Mouse (Mus musculus) embryonic facial prominence, embryonic 13.5 days (tissue): ENCODE data around the gene Pawr. TPM values are rescaled to one million over a fixed set of nuclear protein-coding genes. Genes with fewer than 3 reads are reported as not detected.

Experiments used
- ATAC-seq: fragments of 200-750 bp; cut with Nextera tagmentation; 2 replicates; pipeline ENCODE4 v1.8.0; 2017; ENCODE audit warnings: low read depth; ENCODE audit not compliant: insufficient number of reproducible peaks, insufficient read depth, low FRiP score, low TSS enrichment
- H3K27ac ChIP-seq: fragments of 300-500 bp; sonication (generic); 2 replicates; pipeline ENCODE4 v1.5.1; 2015; ENCODE audit warnings: moderate library complexity, mild to moderate bottlenecking, inconsistent platforms
- H3K27me3 ChIP-seq: fragments of 300-500 bp; sonication (generic); 2 replicates; pipeline ENCODE4 v1.6.1; 2015; ENCODE audit warnings: mild to moderate bottlenecking, inconsistent platforms
- H3K36me3 ChIP-seq: fragments of 300-500 bp; sonication (generic); 2 replicates; pipeline ENCODE4 v1.6.1; 2015; ENCODE audit warnings: mild to moderate bottlenecking, inconsistent platforms
- H3K4me1 ChIP-seq: fragments of 300-500 bp; sonication (generic); 2 replicates; pipeline ENCODE4 v1.6.1; 2015; ENCODE audit warnings: inconsistent platforms
- H3K4me2 ChIP-seq: fragments of 300-500 bp; sonication (generic); 2 replicates; pipeline ENCODE4 v1.6.1; 2015; ENCODE audit warnings: moderate library complexity, mild to moderate bottlenecking, inconsistent platforms
- H3K4me3 ChIP-seq: fragments of 300-500 bp; sonication (generic); 2 replicates; pipeline ENCODE4 v1.5.1; 2015; ENCODE audit warnings: mild to moderate bottlenecking, inconsistent platforms
- H3K9ac ChIP-seq: fragments of 300-500 bp; sonication (generic); 2 replicates; pipeline ENCODE4 v1.6.1; 2015; ENCODE audit warnings: mild to moderate bottlenecking, inconsistent platforms
- H3K9me3 ChIP-seq: fragments of 300-500 bp; sonication (generic); 2 replicates; pipeline ENCODE4 v1.6.1; 2016; ENCODE audit warnings: inconsistent platforms
- WGBS: fragments of 180-500 bp; shearing (Covaris S2); methylation state at CpG from one replicate; pipeline ENCODE4 v1.1.7; 2015; ENCODE audit warnings: mixed read lengths; 5-methylcytosine and 5-hydroxymethylcytosine counted together
- polyA plus RNA-seq: library from polyadenylated mRNA; unstranded; fragments of >200 nt; fragmentation: Nextera tagmentation; extraction: Ambion mirVana; gene quantifications from 2 replicates; pipeline ENCODE4 v1.2.1, GENCODE M21; 2015

Pawr gene
- polyA plus RNA-seq, 1 experiment from 2014 or later: 6.3 TPM

GRCm38 (mm10) chr10:108315236-108315635 is 16.7 kb upstream of the Pawr start:
- no peaks in the 10 kb centered on the region for H3K27me3 ChIP-seq
- 96% methylated on average over 7 of the region's 7 CpGs for WGBS
- no peak for ATAC-seq

GRCm38 (mm10) chr10:108328356-108328755 is 3.6 kb upstream of the Pawr start:
- no peak overlapping the region for H3K4me2 ChIP-seq
- H3K9me3 ChIP-seq: no peaks in the 10 kb centered on the region
- H3K4me3 ChIP-seq: no peak overlapping the region
- H3K9ac ChIP-seq: no peak overlapping the region
- WGBS: 89% methylated on average over 7 of the region's 7 CpGs
- no peaks in the 10 kb centered on the region; the same call in 1 of the 2 replicates for H3K4me1 ChIP-seq
- ATAC-seq: no peak
- H3K27ac ChIP-seq: no peak overlapping the region
- peaks cover 22% of the 10 kb centered on the region for H3K27me3 ChIP-seq
- no peaks in the 10 kb centered on the region for H3K36me3 ChIP-seq

More at GRCm38 (mm10) chr10:108315236-108315635, 16.7 kb upstream of the Pawr start:
- Histone ChIP-seq H3K4me1 (peaks cover 6% of the 10 kb centered on the region; the same call in 1 of the 2 replicates), H3K4me2 (no peak overlapping the region), H3K36me3 (no peaks in the 10 kb centered on the region), H3K4me3 (no peak overlapping the region), H3K9me3 (no peaks in the 10 kb centered on the region), H3K9ac (no peak overlapping the region), H3K27ac (no peak overlapping the region)

GRCm38 (mm10) chr10:108328983-108329382 is 2.9 kb upstream of the Pawr start:
- H3K27me3 ChIP-seq: peaks cover 22% of the 10 kb centered on the region
- no peak for ATAC-seq
- WGBS: 87% methylated on average over 12 of the region's 12 CpGs

DNA sequence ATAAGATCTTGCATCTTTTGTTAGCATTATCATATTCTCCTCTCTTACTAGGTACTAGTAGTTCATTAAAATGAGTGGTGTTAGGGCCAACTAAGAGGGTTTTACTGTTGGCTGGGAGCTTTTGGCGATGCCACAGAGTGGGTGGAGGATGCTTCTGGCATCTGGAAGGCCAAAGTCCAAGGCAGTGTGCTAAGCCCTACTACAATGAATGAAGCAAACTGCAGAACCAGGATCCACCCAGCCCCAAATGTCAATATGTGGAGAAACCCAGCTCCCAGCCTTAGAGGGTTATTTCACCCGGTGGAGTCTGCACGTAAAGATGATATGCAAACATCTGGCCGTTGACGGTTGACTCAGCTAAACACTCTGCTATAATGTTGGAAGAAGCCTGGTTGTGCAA is 2.1 kb upstream of the Pawr start:
- Histone ChIP-seq H3K9me3 (no peaks in the 10 kb centered on the region), H3K4me1 (peaks cover 3% of the 10 kb centered on the region; the same call in 1 of the 2 replicates), H3K36me3 (no peaks in the 10 kb centered on the region), H3K4me3 (no peak overlapping the region), H3K4me2 (no peak overlapping the region), H3K27ac (no peak overlapping the region), H3K27me3 (peaks cover 24% of the 10 kb centered on the region), H3K9ac (no peak overlapping the region)
- WGBS: 80% methylated on average over 5 of the region's 5 CpGs
- ATAC-seq: no peak

More at GRCm38 (mm10) chr10:108328983-108329382, 2.9 kb upstream of the Pawr start:
- H3K4me3 ChIP-seq: no peak overlapping the region
- no peak overlapping the region for H3K4me2 ChIP-seq
- H3K36me3 ChIP-seq: no peaks in the 10 kb centered on the region
- H3K9me3 ChIP-seq: no peaks in the 10 kb centered on the region
- peaks cover 3% of the 10 kb centered on the region; the same call in 1 of the 2 replicates for H3K4me1 ChIP-seq
- no peak overlapping the region for H3K9ac ChIP-seq
- no peak overlapping the region for H3K27ac ChIP-seq

GRCm38 (mm10) chr10:108330964-108331363 is 957 bp upstream of the Pawr start:
- H3K4me3 ChIP-seq: peak overlapping the region; percentile 79
- no peak overlapping the region for H3K27ac ChIP-seq
- no peaks in the 10 kb centered on the region for H3K9me3 ChIP-seq
- no peak for ATAC-seq
- H3K36me3 ChIP-seq: no peaks in the 10 kb centered on the region
- H3K9ac ChIP-seq: no peak overlapping the region
- 5% methylated on average over 10 of the region's 10 CpGs for WGBS
- peak overlapping the region; percentile 92 for H3K4me2 ChIP-seq
- H3K27me3 ChIP-seq: peaks cover 24% of the 10 kb centered on the region
- peaks cover 3% of the 10 kb centered on the region; the same call in 1 of the 2 replicates for H3K4me1 ChIP-seq

GRCm38 (mm10) chr10:108332571-108333541 is 935 bp downstream of the Pawr start:
- H3K27ac ChIP-seq: peak overlapping the region; percentile 79

DNA sequence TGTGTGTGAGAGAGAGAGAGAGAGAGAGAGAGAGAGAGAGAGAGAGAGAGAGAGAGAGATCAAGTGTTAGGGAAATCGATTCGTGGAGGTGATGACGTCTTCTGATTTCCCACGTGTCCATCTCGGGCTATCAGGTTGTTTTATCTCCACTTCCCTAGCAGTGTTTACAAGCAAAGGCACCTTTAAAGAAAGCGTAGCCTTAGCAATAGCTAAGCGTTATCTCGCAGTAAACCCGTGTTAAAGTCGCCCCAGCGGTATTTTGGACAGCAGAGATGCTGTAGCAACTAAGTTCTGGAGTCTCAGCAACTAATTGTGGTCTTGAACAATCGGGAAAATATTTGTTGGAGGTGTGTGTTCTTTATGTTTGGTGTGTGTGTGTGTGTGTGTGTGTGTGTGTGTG is 1.7 kb downstream of the Pawr start:
- ATAC-seq: no peak
- peak overlapping the region; percentile 46; the same call in 1 of the 2 replicates for H3K9ac ChIP-seq
- no peaks in the 10 kb centered on the region for H3K9me3 ChIP-seq
- peak overlapping the region; percentile 79 for H3K4me3 ChIP-seq
- no peaks in the 10 kb centered on the region for H3K36me3 ChIP-seq
- H3K4me1 ChIP-seq: peaks cover 3% of the 10 kb centered on the region; the same call in 1 of the 2 replicates
- H3K27me3 ChIP-seq: peaks cover 24% of the 10 kb centered on the region
- 4% methylated on average over 12 of the region's 12 CpGs for WGBS
- no peak overlapping the region for H3K27ac ChIP-seq
- peak overlapping the region; percentile 92 for H3K4me2 ChIP-seq

More at GRCm38 (mm10) chr10:108332571-108333541, 935 bp downstream of the Pawr start:
- Histone ChIP-seq H3K4me3 (peak overlapping the region; percentile 79), H3K36me3 (no peaks in the 10 kb centered on the region), H3K27me3 (peaks cover 24% of the 10 kb centered on the region), H3K4me2 (peak overlapping the region; percentile 92), H3K4me1 (peaks cover 3% of the 10 kb centered on the region; the same call in 1 of the 2 replicates), H3K9ac (peak overlapping the region; percentile 80), H3K9me3 (no peaks in the 10 kb centered on the region)
- ATAC-seq: peak; percentile 13
- under 1% methylated on average over 118 of the region's 129 CpGs for WGBS

DNA sequence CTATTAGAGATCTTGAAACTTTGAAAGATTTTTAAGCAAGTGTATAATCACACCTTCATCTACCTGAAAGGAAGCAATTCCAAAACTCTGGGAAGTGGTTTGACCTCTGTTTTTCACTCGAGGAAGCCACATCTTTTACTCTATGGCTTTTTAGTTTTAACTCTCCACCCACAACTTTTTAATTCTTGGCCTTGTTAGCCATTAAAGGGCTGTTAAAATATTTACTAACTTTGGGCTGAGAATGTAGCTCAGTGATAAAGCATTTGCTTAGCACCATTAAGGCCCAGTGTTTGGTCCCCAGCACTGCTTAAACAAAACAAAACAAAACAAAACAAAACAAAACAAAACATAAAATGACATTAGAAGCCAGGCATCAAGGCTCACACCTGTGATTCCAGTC is 2.2 kb downstream of the Pawr start:
- ATAC-seq: no peak
- Histone ChIP-seq H3K4me1 (peaks cover 3% of the 10 kb centered on the region; the same call in 1 of the 2 replicates), H3K9ac (no peak overlapping the region), H3K9me3 (no peaks in the 10 kb centered on the region), H3K27ac (no peak overlapping the region), H3K4me3 (peak overlapping the region; percentile 79), H3K4me2 (peak overlapping the region; percentile 92), H3K27me3 (peaks cover 24% of the 10 kb centered on the region), H3K36me3 (no peaks in the 10 kb centered on the region)
- WGBS: 37% methylated on average over 1 of the region's 1 CpGs

DNA sequence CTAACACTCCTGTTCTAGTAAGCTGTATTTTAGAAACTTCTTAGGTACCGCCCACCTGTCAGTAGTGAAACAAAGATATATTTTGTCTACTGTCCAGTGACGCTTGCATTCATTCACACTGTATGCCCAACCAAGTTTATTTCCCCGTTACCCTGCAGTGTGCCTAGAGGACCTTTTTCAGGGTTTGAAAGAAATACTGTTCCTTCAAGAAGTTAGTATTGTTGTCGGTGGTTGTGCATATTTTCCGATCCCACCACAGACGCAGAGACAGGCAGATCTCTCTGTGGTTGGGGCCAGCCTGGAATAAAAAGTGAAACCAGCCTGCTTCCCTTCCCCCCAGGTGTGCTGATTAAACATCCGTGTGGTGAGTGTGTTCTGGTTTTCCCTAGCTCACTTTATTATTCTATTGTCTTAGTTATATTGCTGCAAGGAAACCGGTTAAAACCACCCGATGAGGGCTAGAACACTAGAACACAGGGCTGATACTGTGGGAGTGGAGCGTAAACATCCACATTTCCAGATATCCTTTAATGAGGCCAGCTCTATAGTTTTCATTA is 3.9 kb downstream of the Pawr start:
- Histone ChIP-seq H3K4me3 (no peak overlapping the region), H3K27ac (no peak overlapping the region), H3K9ac (no peak overlapping the region), H3K27me3 (peaks cover 12% of the 10 kb centered on the region), H3K4me1 (peaks cover 3% of the 10 kb centered on the region; the same call in 1 of the 2 replicates), H3K36me3 (no peaks in the 10 kb centered on the region), H3K4me2 (no peak overlapping the region), H3K9me3 (no peaks in the 10 kb centered on the region)
- ATAC-seq: no peak
- WGBS: 89% methylated on average over 10 of the region's 10 CpGs

- Histone ChIP-seq H3K9ac (no peak overlapping the region), H3K27ac (no peak overlapping the region), H3K27me3 (peaks cover 5% of the 10 kb centered on the region; the same call in 1 of the 2 replicates), H3K4me3 (no peak overlapping the region), H3K36me3 (no peaks in the 10 kb centered on the region), H3K4me1 (peaks cover 3% of the 10 kb centered on the region; the same call in 1 of the 2 replicates), H3K9me3 (no peaks in the 10 kb centered on the region), H3K4me2 (no peak overlapping the region)
- 86% methylated on average over 9 of the region's 9 CpGs for WGBS
- ATAC-seq: no peak
These were observed 4.7 kb downstream of the Pawr start for GRCm38 (mm10) chr10:108336581-108336980.

DNA sequence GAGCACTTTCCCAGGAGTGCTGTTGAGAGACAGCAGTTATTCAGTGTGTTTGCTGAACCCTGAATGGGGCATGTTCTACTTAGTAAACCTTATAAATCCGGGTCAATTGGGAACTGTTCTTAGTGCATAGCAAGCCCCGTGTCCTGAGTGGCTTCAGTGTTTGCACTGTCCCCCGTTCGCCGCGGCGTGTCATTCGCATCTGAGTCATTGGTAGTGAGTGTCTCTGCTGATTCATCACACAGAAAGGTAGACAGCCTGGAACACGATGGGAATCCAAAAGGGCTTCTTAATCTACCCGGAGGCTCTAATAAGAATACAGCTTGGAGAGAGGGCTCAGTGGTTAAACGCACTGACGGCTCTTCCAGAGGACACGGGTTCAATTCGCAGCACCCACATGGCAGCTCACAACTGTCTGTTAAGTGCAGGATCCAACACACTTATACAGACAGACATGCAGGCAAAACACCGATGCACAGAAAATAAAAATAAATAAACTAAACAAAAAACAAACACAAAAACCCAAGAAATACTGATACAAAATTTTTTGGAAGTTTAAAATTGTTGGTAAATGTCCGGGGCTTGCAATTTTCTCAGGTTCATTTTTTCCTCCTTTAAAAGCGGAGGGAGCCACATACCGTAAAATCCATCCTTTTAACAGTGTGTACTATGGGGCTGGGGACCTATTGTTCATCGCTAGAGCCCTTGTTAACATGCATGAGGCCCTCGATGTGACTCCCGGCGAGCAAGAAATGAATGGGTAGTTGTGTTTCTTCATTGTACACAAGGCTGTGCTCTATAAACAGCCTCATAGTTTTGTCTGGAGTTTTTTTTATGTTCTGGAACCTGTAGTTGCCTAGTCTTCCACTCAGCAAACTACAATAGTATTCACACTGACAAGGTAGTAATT is 6.4 kb downstream of the Pawr start:
- Histone ChIP-seq H3K4me3 (no peak overlapping the region), H3K36me3 (no peaks in the 10 kb centered on the region), H3K27ac (no peak overlapping the region), H3K9me3 (no peaks in the 10 kb centered on the region), H3K27me3 (peaks cover 2% of the 10 kb centered on the region; the same call in 1 of the 2 replicates), H3K4me2 (no peak overlapping the region), H3K4me1 (peaks cover 3% of the 10 kb centered on the region; the same call in 1 of the 2 replicates), H3K9ac (no peak overlapping the region)
- 79% methylated on average over 22 of the region's 22 CpGs for WGBS
- ATAC-seq: no peak
